Mouse (Mus musculus) brain, embryonic 14.5 days (tissue): ENCODE data around the gene Tbxa2r.

ENCODE experiments used
- CTCF ChIP-seq: fragments of 200-500 bp; IDR thresholded peaks from 2 replicates; pipeline ENCODE4 v1.5.1; 2012; ENCODE audit warnings: inconsistent platforms, mild to moderate bottlenecking, moderate library complexity, borderline replicate concordance; ENCODE audit not compliant: insufficient read depth, insufficient read length; ENCODE audit errors: extremely low read depth
- POLR2A ChIP-seq: fragments of 200-500 bp; IDR thresholded peaks from 2 replicates; pipeline ENCODE4 v1.6.1; 2012; ENCODE audit warnings: mild to moderate bottlenecking, inconsistent platforms, borderline replicate concordance; ENCODE audit not compliant: poor library complexity, insufficient read depth, insufficient read length, severe bottlenecking; ENCODE audit errors: extremely low read depth

DNA sequence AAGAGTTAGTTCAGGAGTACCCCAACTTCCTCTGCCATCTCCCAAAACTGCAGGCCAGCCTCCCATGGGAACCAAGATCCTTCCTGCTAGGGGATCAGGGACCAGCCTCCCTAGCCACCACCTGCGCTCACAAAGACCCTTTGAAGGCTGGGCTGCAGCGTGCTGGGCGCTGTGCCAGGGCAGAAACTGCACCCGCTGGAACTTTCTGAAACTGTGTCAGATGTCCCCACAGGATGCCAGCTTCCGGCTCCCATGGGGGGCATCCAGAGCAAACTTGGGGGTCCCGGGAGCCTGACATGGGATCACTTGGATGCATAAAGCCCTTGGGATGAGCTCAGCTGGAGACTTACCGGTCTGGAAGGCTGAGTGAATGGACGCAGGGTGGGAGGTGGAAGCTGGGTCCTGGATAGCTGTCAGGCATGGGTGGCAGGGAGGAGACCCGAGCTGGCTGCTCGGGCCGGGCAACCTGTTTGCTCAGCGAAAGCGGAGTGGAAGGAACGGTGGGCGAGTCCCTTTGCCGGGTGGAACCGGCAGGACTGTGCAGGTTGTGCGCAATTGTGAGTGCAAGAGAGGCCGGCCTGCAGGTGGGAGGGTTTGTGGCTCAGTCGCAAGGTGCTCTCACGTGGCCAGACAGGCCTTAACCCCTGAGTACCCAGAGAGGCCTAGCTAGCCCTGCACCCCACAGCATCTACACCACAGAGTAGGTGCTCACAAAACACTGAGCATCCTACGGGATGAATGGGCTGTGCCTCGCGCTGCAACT is 37.7 kb upstream of the Tbxa2r start:
- TF ChIP-seq CTCF, result no peak
- no peak for TF ChIP-seq POLR2A
